Mouse (Mus musculus) liver (tissue): ENCODE results near the gene Misp.
A peak's percentile ranks its signal among the peaks of the same experiment; 100 is the strongest.

Experiments used
- DNase-seq: peaks from one replicate; pipeline ENCODE4 v3.0.0-alpha.2; 2020; ENCODE audit warnings: mixed read lengths

Gene Misp

DNA sequence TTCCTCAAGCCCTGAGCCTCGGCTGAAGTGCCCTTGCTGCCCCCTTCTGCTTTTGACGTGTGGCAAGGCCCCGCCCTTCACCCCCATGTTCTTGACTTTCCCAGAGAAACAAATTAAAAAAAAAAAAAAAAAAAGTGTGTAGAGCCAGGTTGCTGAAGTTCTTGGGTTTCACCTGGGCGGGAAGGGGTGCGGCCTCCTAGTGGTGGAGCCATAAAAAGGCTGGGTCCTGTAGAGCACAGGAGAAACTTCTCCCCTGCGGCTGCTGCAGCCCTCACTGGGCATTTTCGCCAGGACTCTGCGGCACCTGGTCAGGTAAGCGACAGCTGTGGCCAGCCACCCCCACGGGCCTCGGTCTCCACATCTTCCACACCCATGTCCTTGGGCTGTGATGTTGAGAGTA, at the start of gene Misp:
Gene Misp (plus strand): TSS at position 208 of the 400 bp plus-strand sequence.
- no peak for DNase-seq

DNA sequence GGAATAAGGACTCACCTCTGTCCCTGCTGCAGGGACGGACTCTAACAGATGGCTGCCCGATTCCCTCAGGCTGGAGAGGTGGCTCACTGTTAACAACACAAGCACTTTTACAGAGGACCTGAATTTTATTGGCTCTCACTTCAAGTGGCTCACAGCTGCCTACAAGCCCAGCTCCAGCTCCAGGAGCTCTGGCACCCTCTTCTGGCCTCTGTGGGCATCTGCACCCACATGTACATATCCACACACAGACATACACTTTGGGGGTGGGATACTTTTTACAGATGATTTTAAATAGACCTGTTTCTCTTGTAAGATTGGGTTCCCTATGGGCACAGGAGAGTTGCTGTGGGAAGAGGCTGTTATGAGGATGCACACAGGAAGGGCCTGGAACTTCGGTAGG, 48.5 kb upstream of the Misp start:
- DNase-seq: no peak

DNA sequence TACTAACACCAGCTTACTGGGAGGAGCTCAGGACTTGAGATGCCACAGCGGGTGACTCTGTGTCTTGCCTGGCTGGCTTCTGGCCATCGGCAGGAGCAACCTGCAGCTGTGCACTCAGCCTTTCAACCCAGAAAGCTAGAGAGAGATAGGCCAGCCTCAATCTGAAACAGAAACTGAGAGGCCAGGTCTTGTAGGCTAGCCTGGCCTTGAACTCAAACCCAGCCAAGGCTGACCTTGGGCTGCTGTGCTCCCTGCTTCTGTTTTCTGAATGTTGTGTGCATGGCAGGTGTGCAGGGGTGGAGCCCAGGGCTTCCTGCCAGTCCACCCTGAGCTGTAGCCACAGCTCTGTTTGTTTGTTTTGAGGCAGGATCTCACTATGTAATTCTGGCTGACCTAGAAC, 47.6 kb upstream of the Misp start:
- no peak for DNase-seq

DNA sequence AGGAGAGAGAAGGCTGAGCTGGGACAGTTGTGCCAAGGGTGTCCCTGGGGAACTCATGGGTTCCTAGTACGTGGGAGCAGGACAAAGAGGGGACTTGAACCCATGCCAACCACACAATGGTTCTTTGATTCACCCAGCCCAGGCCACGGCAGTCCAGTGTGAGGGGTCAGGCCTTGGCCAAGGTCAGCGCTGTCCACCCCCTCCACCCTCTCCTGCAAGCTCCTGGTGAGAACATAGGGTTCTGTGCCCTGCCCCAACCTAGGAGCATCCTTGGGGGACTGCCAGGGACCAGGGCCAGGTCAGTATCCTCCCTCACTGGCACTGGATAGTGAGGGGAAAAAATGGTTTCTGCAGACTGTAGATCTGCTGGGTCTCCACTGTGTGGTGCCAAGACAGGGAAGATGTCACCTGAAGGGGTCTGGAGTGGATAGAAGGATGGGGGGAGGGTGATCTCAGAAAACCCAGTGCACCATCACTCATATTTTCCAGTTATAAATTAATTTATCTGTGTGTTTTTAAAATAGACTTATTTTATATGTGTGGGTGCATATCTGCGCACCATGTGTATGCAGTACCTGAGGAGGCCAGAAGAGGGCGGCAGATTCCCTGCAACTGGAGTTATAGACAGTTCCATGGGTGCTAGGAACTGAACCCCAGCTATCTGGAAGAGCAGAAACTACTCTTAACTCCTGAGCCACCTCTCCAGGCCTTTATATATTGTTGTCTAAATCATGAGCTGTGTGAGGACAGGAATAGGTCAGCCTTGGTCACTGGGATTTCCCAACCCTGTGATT, 46.1 kb upstream of the Misp start:
- DNase-seq: peak; percentile 40

DNA sequence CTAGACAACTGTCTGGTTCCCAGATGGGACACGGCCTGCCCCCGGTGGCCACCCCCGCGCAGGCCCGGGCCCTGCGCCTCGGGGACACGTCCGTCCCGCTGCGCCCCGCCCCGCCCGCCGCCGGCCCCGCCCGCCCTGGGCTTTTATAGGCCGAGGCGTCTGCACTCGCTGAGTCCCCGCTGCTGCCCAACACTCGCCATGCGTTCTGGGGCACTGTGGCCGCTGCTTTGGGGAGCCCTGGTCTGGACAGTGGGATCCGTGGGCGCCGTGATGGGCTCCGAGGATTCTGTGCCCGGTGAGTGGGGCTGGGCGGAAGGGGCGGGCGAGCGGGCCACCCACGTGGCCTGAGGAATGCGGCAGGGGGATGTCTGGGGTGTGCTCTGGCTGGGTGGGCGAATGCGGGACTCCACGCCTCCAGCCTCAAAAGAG, 43.7 kb upstream of the Misp start, which contains the start of gene Fstl3:
Gene Fstl3 (plus strand): TSS at position 170 of the 429 bp plus-strand sequence.
- no peak for DNase-seq

DNA sequence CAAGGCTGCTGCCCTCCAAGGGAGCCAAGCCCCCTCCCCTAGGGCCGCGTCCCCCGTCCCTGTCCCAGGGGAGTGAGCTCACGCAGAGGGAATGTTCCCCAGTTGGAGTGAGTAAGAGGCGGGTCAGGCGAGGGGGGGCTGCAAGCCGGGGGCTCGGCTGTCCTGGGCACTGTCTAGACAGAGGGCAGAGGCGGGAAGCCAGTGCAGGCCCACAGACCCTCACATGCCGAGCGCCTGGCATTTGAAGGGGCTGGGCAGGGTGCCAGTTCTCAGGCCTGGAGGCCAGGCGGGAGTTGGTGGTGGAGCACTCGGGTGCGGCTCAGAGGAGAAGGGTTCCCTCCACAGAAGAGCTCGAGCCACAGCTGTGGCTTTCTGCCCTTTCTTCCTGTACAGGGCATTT, 42.8 kb upstream of the Misp start:
- no peak for DNase-seq

DNA sequence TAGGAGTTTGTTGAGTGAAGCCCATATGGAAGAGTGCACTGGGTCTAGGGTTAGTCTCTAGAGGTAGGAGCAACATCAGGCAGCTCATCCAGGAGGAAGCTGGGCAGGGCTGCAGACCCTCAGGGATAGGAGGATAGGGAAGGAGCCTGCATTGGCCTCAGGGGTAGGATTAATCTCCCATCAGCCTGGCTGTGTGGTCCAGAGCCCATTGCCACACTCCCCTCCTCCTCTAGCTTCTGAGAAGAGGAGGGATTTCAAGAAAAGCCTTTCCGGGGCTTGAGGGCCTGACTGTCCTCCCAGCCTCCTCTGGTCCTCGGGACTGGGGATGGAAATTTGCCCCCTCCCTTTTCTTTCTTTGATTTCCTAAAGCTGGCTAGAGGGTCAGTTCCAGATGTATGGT, 41.6 kb upstream of the Misp start:
- DNase-seq: no peak

DNA sequence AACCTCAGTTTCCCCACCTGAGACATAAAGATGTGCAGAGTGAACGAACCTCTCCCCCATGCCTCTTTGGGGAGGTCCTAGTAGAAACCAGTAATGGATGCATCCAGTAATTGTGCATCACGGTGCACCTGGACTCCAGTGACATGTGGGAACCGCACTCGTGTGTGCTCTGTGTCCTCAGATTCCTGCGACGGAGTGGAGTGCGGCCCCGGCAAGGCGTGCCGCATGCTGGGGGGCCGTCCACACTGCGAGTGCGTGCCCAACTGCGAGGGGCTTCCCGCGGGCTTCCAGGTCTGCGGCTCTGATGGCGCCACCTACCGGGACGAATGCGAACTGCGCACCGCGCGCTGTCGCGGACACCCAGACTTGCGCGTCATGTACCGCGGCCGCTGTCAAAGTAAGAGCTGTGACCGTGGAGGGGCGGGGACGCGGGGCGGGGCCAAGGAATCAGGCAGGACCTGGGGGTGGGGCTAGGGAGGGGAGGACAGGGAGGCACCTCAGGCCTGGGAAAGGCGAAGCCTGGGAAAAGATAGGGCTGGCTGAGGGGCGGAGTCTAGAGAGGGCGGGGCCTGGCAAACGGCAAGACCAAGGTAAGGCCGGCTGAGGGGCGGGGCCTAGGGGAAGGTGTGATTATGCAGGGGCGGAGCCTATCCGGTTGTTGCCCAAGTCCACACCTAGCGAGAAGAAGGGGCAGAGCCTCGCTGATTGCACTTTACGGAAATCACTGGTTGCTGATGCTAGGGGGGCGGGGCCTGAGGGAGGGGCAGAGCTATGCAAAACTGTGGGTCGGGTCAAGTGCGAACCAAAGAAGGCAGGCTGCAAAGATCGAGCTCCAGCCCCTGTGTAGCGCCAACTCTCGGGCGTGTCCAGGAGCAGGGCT, 40.8 kb upstream of the Misp start:
- peak; percentile 98 for DNase-seq

DNA sequence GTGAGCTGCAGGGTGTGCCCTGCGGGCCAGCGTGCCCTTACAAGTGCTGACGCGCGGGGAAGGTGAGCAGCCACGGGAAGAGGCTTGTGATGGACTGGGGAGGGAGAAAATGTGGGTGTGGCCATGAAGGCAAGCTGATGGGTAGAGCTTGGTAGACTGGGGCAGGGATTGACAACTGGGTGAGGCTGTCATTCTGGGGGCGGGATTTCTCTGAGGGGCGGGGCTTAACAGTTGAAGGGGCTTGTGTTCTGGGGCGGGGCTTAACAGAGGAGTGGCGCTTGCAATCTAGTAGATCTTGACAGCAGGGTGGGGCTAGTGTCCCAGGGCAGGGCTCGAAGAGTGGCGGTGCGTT, 40.1 kb upstream of the Misp start:
- DNase-seq: peak; percentile 86

DNA sequence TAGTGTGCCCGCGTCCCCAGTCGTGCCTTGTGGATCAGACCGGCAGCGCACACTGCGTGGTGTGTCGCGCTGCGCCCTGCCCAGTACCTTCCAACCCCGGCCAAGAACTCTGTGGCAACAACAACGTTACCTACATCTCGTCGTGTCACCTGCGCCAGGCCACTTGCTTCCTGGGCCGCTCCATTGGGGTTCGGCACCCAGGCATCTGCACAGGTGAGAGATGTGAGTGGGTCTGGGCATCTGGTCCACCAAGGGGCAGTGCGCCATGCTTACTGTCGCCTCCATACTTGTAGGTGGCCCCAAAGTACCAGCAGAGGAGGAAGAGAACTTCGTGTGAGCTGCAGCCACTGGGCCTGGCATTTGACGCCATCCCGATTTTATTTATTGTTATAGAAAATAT, 39.6 kb upstream of the Misp start:
- DNase-seq: no peak

DNA sequence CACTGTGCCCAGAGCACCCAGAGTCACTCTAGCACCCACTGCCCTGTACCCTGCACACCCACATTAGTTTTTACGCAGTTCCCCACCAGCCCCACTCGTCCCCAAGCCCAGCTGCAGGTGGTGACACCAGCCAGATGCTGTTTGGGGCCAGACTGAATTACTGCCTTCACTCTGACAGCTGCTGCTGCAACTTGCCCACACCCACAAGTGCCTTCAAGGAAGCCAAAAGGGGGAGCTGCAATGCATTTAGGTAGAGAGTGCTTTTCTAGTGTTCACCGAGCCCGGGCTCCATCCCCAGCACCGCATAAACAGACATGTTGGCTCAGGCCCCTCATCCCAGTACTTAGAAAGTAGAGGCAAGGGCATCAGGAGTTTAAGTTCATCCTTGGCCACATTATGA, 38.8 kb upstream of the Misp start:
- DNase-seq: no peak

DNA sequence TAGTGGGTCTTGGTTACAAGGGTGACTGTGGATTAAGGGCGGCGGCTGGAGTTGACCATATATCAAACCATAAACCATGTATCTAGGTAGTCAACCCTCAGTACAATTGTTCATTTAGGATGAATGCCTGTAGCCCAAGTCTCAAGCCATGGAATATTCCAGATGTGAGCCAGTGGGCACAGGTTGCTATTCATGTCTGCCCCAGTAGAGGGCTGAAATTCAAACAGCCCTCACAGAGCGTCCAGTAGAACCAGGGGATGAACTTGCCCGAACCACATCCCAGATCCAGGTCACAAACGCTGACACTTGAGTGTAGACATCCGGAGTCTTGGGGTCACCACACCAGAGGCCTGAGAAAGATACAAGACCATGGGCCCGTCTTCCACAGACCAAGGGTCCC, 37.7 kb upstream of the Misp start:
- DNase-seq: no peak

DNA sequence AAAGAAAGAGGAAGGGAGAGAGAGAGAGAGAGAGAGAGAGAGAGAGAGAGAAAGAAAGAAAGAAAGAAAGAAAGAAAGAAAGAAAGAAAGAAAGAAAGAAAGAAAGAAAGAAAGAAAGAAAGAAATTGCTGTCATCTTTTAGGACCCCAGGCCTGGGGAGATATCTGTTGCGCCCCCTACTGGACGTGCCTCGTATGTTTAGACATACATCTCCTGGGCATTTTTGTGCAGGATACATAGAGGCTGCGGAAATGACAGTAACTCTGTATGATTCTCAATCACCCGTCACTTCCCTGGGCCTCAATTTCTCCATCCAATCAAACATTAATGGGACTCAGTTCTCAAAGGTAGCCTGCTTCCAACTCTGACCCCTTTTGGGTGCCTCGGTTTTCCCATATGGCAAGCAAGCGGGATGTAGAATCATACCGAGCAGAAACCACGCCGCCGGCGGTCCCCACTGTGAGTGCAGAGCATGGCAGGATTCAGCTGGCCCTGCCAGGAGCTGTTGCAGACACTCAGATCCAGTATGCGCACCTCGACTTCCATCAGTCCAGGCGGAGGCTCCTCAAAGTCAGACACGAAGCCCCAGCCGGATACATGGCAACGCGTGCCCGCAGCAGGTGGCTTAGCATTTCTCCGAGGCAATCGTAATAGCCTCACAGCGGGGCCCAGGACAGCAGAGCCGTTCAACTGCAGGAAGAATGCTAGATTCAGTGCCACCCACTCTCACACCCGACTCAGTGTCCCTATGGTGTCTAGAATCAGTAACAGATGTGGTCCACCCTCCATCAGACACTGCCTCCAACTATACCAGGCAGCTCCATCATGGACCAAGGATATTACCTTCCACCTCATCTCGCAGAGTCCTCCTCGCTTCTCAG, 36.6 kb upstream of the Misp start:
- DNase-seq: peak; percentile 67

DNA sequence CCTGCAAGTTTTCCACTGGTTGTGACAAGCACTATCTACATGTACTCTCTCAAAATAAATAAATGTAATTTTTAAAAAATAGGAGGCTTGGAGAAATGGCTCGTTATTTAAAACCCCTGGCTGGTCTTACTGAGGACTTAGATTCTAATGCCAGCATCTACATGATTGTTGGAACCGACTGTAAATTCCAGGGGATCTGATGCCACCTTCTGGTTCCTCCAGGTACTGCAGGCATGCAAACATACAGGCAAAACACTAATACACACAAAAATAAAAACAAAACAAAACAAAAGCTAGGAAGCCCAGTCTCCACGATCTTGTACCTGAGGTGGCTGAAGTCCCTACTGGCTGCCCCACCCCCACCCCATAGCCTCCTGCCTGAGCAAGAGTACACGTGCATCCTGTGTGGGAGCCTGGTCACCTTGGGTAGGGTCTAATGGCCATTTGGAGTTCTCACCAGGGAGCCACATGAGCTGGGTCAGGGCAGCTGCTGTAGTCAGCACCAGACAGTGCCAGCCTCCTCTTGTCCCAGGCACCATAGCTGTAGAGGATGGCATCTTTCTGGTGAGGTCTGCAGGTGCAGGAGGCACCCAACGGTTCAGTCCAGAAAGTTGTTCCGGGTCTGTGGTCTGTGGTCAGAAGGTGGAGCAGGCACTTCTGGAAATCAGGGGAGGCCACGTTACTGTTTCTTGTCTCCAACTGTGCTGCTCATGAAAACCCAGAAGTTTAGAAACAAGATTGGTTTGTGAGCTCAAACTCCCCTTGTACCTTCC, 32.2 kb upstream of the Misp start:
- DNase-seq: peak; percentile 77

DNA sequence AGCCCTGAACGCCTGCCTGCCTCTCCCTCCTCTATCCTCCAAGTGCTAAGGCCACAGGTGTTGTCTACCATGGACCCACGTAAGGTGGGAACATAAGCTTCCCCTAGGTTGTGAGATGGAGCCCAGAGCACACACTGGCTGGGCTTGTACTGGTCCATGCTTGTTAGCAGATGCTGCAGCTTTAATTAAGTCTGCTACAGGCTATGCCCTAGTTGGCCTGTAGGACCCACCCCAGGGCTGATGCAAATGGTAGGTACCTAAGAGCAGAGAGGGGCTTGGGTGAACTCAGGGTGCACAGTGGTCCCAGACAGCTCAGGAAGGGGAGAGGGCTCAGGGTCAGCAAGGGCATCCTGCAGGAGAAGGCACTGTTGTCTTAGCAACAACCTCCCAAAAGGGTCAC, 31.2 kb upstream of the Misp start:
- no peak for DNase-seq

DNA sequence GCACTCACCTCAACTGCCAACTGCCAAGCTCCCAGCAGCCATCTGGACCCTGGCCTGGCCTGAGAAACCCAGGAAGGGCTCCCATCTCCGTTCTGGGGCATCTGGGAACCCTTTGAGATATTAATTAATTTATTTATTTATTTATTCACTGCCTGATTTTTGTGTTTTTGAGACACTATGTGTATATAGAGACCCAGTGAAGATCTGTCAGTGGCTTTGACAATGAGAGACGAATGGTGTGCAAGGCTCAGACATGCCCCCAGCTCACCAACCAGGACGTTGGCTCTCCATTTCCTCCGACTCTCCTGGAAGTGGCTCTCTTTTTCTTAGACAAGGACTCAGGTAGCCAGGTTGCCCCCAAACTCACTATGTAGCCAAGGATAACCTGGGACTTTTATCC, 29.9 kb upstream of the Misp start, which contains the start of gene Prss57:
Gene Prss57 (minus strand): TSS at position 101 of the 400 bp plus-strand sequence.
- no peak for DNase-seq

DNA sequence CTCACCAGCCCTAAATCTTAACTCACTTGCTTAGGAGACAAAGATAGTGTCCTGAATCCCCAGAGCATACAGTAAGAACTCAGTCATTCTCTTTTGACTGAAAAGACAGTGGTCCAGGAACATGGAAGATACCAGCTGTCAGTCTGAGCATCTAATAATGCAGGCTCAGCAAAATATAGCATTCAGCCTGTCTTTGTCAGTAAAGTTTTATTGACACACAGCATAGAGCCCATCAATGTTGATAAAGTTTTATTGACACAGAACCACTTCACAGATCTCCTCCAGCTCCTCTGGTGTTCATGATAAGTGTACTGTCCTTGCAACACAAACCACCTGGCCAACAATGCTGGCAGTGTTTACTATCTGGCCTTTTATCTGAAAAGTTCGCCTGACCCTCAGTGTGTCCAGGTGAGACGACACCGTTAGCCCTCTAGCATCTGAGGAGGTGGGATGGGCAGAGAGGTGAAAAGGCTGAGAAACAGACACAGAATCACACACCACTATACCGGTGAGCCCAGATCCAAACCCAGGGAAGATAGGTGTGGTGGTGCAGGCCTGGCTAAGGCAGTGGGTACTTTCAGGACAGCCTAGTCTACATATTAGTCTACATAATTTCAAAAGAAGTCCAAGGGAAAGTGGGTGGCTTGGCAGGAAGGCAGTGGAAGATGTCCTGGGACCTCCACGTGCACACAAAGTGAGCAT, 28.3 kb upstream of the Misp start:
- DNase-seq: no peak

DNA sequence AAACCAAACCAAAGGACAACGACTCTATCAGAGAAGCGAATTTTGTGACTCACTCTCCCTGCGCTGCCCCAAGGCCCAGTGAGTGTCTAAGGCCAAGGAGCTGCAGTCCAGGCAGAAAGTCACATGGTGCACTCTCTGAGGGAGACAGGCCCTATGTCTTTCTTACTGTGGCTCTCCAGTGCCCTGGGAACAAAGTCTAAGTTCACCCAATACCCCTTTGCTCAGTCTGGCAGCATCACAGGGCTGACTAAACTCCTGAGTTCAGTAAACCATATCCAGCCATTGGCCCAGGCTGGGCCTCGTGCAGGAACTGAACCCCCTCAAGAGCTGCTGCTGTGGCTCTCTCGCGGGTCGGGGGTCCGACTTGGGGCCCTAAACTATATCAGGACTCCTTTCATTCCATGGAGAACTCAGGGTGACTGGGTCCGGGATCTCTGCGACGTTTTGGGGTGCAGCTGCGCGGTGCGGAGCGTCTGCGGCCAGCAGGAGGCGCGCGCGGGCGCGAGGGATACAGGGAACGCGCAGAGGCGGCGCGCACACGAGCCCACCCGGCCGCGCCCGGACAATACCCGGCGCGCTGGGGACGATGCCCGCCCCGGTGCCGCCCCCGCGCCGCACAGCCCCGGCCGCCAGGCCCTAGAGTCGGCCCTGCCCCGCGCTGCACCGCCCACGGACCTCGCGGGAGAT, 27.6 kb upstream of the Misp start, which contains the start of gene Palm:
Gene Palm (plus strand): TSS at position 522 of the 687 bp plus-strand sequence.
- DNase-seq: peak; percentile 70

DNA sequence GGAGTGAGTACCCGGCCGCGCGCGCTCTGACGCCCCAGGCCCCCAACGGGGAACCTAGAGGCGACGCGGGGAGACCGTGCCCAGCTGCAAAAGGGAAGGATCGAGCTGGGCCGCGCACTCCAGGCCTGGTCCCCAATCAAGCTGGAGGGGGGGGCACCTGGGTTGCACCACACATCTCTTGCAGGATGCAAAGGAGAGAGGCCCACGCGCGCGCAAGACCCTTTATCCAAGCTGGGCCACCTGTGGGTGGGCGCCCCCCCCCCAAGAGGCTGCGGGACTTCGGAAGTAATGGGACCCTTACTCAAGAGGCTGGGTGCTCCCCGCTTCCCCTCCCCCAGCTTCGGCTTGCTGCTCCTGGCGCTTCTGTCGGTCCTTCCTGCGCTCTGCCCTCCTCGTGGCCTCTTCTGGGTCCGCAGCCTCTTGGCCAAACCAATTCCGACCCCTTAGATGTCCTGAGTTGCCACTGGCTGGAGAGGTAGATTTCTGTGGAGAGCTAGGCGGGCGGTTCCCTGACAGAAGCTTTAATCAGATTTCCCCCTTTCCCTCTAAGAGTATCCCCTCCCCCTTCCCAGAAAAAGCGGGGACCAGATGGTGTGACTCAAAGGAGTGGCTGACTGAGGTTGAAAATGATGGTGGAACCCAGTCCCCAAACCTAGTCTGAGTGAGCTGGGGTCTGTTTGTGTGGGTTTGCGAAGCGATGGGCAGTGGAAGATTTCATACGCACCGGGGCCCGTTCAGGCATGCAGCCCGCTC, 26.9 kb upstream of the Misp start:
- DNase-seq: no peak

DNA sequence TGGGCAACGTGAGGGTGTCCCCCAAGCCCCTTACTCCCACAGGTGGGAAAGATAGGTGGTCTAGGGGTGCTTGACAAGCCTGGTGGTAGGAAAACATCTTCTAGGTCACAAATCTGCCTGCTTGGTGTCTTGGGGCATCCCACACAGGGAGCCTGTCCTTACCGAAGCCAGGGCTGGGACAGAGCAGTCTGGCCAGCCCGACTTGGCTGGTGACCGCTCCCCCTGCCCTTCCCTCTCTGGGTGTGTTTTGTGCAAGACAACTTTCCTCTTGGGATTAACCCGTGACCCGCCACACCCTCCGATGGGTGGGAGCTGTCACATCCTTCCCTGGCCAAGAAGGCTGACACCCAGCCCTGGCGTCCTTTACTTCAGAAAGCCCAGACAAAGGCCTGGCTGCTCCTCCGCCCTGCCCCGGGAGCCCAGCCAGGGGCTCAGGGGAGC, 26.3 kb upstream of the Misp start:
- no peak for DNase-seq
